Mouse (Mus musculus) subcutaneous adipose tissue, adult 2 months (tissue): ENCODE data around the gene Sept6. TPM values are rescaled to one million over a fixed set of nuclear protein-coding genes. Genes with fewer than 3 reads are reported as not detected.

Source experiments
- polyA plus RNA-seq: library from polyadenylated mRNA; depleted of rRNA; stranded (reverse); fragments of >200 nt; gene quantifications from 2 replicates; pipeline ENCODE4 v1.2.3, GENCODE M21; 2012; ENCODE audit warnings: low replicate concordance; rRNA removed

Gene Sept6
- 4.7 and 14.9 TPM in 2 replicates for polyA plus RNA-seq

GRCm38 (mm10) chrX:36991694-36992093, at the start of gene Sept6:
Sept6 (minus strand) TSS chrX:36991794.

GRCm38 (mm10) chrX:36902321-36903114, 89.1 kb downstream of the Sept6 start, which contains the start of gene Nkrf:
Nkrf (minus strand) TSS chrX:36902899.

GRCm38 (mm10) chrX:36873765-36874164, 117.8 kb downstream of the Sept6 start, which contains the start of the genes Ube2a and C330007P06Rik:
Ube2a (plus strand) TSS chrX:36873900.
C330007P06Rik (minus strand) TSS chrX:36874111.

Other genes starting within 250 kb of the Sept6 start
- 0.69 and 3.2 TPM in 2 replicates for gene Slc25a43, start 248.1 kb downstream of the Sept6 start, polyA plus RNA-seq
- gene Slc25a5, start 196.1 kb downstream of the Sept6 start, polyA plus RNA-seq: 641 and 719 TPM in 2 replicates
- gene Ube2a, start 117.9 kb downstream of the Sept6 start, polyA plus RNA-seq: 27.0 and 33.6 TPM in 2 replicates
- 17.2 and 33.3 TPM in 2 replicates for gene C330007P06Rik, start 117.7 kb downstream of the Sept6 start, polyA plus RNA-seq
- gene Nkrf, start 88.9 kb downstream of the Sept6 start, polyA plus RNA-seq: 0.82 and 1.9 TPM in 2 replicates
- gene Sowahd, start 57.1 kb upstream of the Sept6 start, polyA plus RNA-seq: 0.07 TPM in 1 of 2 replicates, not detected in the other
- gene Rpl39, start 93.6 kb upstream of the Sept6 start, polyA plus RNA-seq: 73.1 and 127 TPM in 2 replicates
- gene Upf3b, start 118.5 kb upstream of the Sept6 start, polyA plus RNA-seq: 3.1 and 5.4 TPM in 2 replicates
- 1.9 and 3.0 TPM in 2 replicates for gene Nkap, start 135.0 kb upstream of the Sept6 start, polyA plus RNA-seq
- gene Akap14, start 177.0 kb upstream of the Sept6 start, polyA plus RNA-seq: not detected in 2 replicates
- 310 and 473 TPM in 2 replicates for gene Ndufa1, start 199.4 kb upstream of the Sept6 start, polyA plus RNA-seq
- 1.0 and 3.1 TPM in 2 replicates for gene Rnf113a1, start 199.5 kb upstream of the Sept6 start, polyA plus RNA-seq
- not detected in 2 replicates for gene Gm9, start 219.2 kb upstream of the Sept6 start, polyA plus RNA-seq
- not detected in 2 replicates for gene Rhox1, start 230.5 kb upstream of the Sept6 start, polyA plus RNA-seq